Mouse (Mus musculus): Measurements from ENCODE around the gene Zfyve27.

The Zfyve27 gene

GRCm38 (mm10) chr19:42237602-42238340, 74.0 kb downstream of the Zfyve27 start:
- DNase-seq (ENCODE audit: low spot score) = no peak

GRCm38 (mm10) chr19:42238341-42238715, 74.6 kb downstream of the Zfyve27 start:
- no peak for DNase-seq (ENCODE audit: low spot score)

GRCm38 (mm10) chr19:42240881-42241280, 77.1 kb downstream of the Zfyve27 start:
- no peak for DNase-seq (ENCODE audit: low spot score)

GRCm38 (mm10) chr19:42243401-42243800, 79.7 kb downstream of the Zfyve27 start:
- DNase-seq (ENCODE audit: low spot score) = no peak
